Mouse (Mus musculus): ENCODE measurements at regions not wholly inside any gene's neighbourhood (a gene's known extent, or its start where the extent isn't known, plus 50 kb on each side); places are given as distances from the start of the nearest gene placed in this dataset.

GRCm38 (mm10) chr17:84877176-84877863 is 79.2 kb upstream of the Ppm1b start:
- DNase-seq (ENCODE audit: low spot score) (no peak), ATAC-seq (ENCODE audit: insufficient read depth, low read depth) (no peak)
- no peaks in the 10 kb centered on the region for H3K27me3 ChIP-seq (ENCODE audit: control insufficient read depth, insufficient read depth, low read length)
- H3K4me1 ChIP-seq (ENCODE audit: control insufficient read depth, insufficient read depth): peaks cover 4% of the 10 kb centered on the region; the same call in 1 of the 2 replicates
- TF ChIP-seq EP300 (IDR thresholded peaks at IDR 0.05; ENCODE audit: low read depth) (no peak), CTCF (IDR thresholded peaks at IDR 0.05; ENCODE audit: low read depth) (no peak)
- no peaks in the 10 kb centered on the region for H3K36me3 ChIP-seq (replicated peaks; ENCODE audit: control insufficient read depth, insufficient read depth, low read length)
- H3K4me2 ChIP-seq (ENCODE audit: low read depth, low read length): no peak overlapping the region
- H3K9me3 ChIP-seq (replicated peaks; ENCODE audit: control insufficient read depth, low read length): no peaks in the 10 kb centered on the region
- no peak overlapping the region for H3K27ac ChIP-seq (ENCODE audit: low read depth)
- 67% methylated on average over 14 of the region's 14 CpGs for WGBS
- H3K9ac ChIP-seq (replicated peaks; ENCODE audit: low read depth, low read length): no peak overlapping the region
- H3K4me3 ChIP-seq (ENCODE audit: low read depth, low read length): no peak overlapping the region

GRCm38 (mm10) chr17:84877864-84878224 is 78.7 kb upstream of the Ppm1b start:
- Histone ChIP-seq H3K9ac (replicated peaks; ENCODE audit: low read depth, low read length) (no peak overlapping the region), H3K4me2 (ENCODE audit: low read depth, low read length) (peak overlapping the region; percentile 55), H3K36me3 (replicated peaks; ENCODE audit: control insufficient read depth, insufficient read depth, low read length) (no peaks in the 10 kb centered on the region), H3K27ac (ENCODE audit: low read depth) (no peak overlapping the region), H3K27me3 (ENCODE audit: control insufficient read depth, insufficient read depth, low read length) (no peaks in the 10 kb centered on the region), H3K4me3 (ENCODE audit: low read depth, low read length) (peak overlapping the region; percentile 34), H3K4me1 (ENCODE audit: control insufficient read depth, insufficient read depth) (peaks cover 4% of the 10 kb centered on the region; the same call in 1 of the 2 replicates), H3K9me3 (replicated peaks; ENCODE audit: control insufficient read depth, low read length) (no peaks in the 10 kb centered on the region)
- TF ChIP-seq CTCF (IDR thresholded peaks at IDR 0.05; ENCODE audit: low read depth) (peak; percentile 95), EP300 (IDR thresholded peaks at IDR 0.05; ENCODE audit: low read depth) (no peak)
- peak; percentile 62 for ATAC-seq (ENCODE audit: insufficient read depth, low read depth)
- DNase-seq (ENCODE audit: low spot score): peak; percentile 77
- WGBS: 9% methylated on average over 10 of the region's 10 CpGs

GRCm38 (mm10) chr17:84878316-84878715 is 78.2 kb upstream of the Ppm1b start:
- Histone ChIP-seq H3K4me3 (ENCODE audit: low read depth, low read length) (peak overlapping the region; percentile 34; the same call in 1 of the 2 replicates), H3K4me1 (ENCODE audit: control insufficient read depth, insufficient read depth) (peaks cover 4% of the 10 kb centered on the region; the same call in 1 of the 2 replicates), H3K27me3 (ENCODE audit: control insufficient read depth, insufficient read depth, low read length) (no peaks in the 10 kb centered on the region), H3K27ac (ENCODE audit: low read depth) (no peak overlapping the region), H3K9me3 (replicated peaks; ENCODE audit: control insufficient read depth, low read length) (no peaks in the 10 kb centered on the region), H3K36me3 (replicated peaks; ENCODE audit: control insufficient read depth, insufficient read depth, low read length) (no peaks in the 10 kb centered on the region), H3K9ac (replicated peaks; ENCODE audit: low read depth, low read length) (no peak overlapping the region), H3K4me2 (ENCODE audit: low read depth, low read length) (peak overlapping the region; percentile 55)
- ATAC-seq (ENCODE audit: insufficient read depth, low read depth) (no peak), DNase-seq (ENCODE audit: low spot score) (no peak)
- TF ChIP-seq EP300 (IDR thresholded peaks at IDR 0.05; ENCODE audit: low read depth) (no peak), CTCF (IDR thresholded peaks at IDR 0.05; ENCODE audit: low read depth) (no peak)
- 81% methylated on average over 5 of the region's 5 CpGs for WGBS

- WGBS: 83% methylated on average over 10 of the region's 10 CpGs
- Histone ChIP-seq H3K27me3 (ENCODE audit: control insufficient read depth, insufficient read depth, low read length) (no peaks in the 10 kb centered on the region), H3K9me3 (replicated peaks; ENCODE audit: control insufficient read depth, low read length) (no peaks in the 10 kb centered on the region), H3K36me3 (replicated peaks; ENCODE audit: control insufficient read depth, insufficient read depth, low read length) (no peaks in the 10 kb centered on the region), H3K9ac (replicated peaks; ENCODE audit: low read depth, low read length) (no peak overlapping the region), H3K4me1 (ENCODE audit: control insufficient read depth, insufficient read depth) (peaks cover 4% of the 10 kb centered on the region; the same call in 1 of the 2 replicates), H3K4me3 (ENCODE audit: low read depth, low read length) (no peak overlapping the region), H3K4me2 (ENCODE audit: low read depth, low read length) (no peak overlapping the region), H3K27ac (ENCODE audit: low read depth) (no peak overlapping the region)
- ATAC-seq (ENCODE audit: insufficient read depth, low read depth) (no peak), DNase-seq (ENCODE audit: low spot score) (no peak)
- TF ChIP-seq EP300 (IDR thresholded peaks at IDR 0.05; ENCODE audit: low read depth) (no peak), CTCF (IDR thresholded peaks at IDR 0.05; ENCODE audit: low read depth) (no peak)
Observed at GRCm38 (mm10) chr17:84879146-84879545, 77.4 kb upstream of the Ppm1b start.

- no peak overlapping the region for H3K4me3 ChIP-seq (ENCODE audit: low read depth, low read length)
- TF ChIP-seq EP300 (IDR thresholded peaks at IDR 0.05; ENCODE audit: low read depth) (no peak), CTCF (IDR thresholded peaks at IDR 0.05; ENCODE audit: low read depth) (no peak)
- no peaks in the 10 kb centered on the region for H3K36me3 ChIP-seq (replicated peaks; ENCODE audit: control insufficient read depth, insufficient read depth, low read length)
- ATAC-seq (ENCODE audit: insufficient read depth, low read depth): no peak
- no peak overlapping the region for H3K4me2 ChIP-seq (ENCODE audit: low read depth, low read length)
- H3K27me3 ChIP-seq (ENCODE audit: control insufficient read depth, insufficient read depth, low read length): no peaks in the 10 kb centered on the region
- WGBS: 85% methylated on average over 2 of the region's 2 CpGs
- H3K4me1 ChIP-seq (ENCODE audit: control insufficient read depth, insufficient read depth): peaks cover 4% of the 10 kb centered on the region; the same call in 1 of the 2 replicates
- no peak for DNase-seq (ENCODE audit: low spot score)
- H3K9ac ChIP-seq (replicated peaks; ENCODE audit: low read depth, low read length): no peak overlapping the region
- H3K27ac ChIP-seq (ENCODE audit: low read depth): no peak overlapping the region
- H3K9me3 ChIP-seq (replicated peaks; ENCODE audit: control insufficient read depth, low read length): no peaks in the 10 kb centered on the region
Observed at GRCm38 (mm10) chr17:84880946-84881345, 75.6 kb upstream of the Ppm1b start.

GRCm38 (mm10) chr17:84888525-84888924 is 68.0 kb upstream of the Ppm1b start:
- Histone ChIP-seq H3K27me3 (ENCODE audit: control insufficient read depth, insufficient read depth, low read length) (no peaks in the 10 kb centered on the region), H3K27ac (ENCODE audit: low read depth) (no peak overlapping the region), H3K4me2 (ENCODE audit: low read depth, low read length) (no peak overlapping the region), H3K4me1 (ENCODE audit: control insufficient read depth, insufficient read depth) (peaks cover 8% of the 10 kb centered on the region; the same call in 1 of the 2 replicates), H3K9ac (replicated peaks; ENCODE audit: low read depth, low read length) (no peak overlapping the region), H3K9me3 (replicated peaks; ENCODE audit: control insufficient read depth, low read length) (no peaks in the 10 kb centered on the region), H3K36me3 (replicated peaks; ENCODE audit: control insufficient read depth, insufficient read depth, low read length) (no peaks in the 10 kb centered on the region), H3K4me3 (ENCODE audit: low read depth, low read length) (no peak overlapping the region)
- WGBS: 85% methylated on average over 5 of the region's 5 CpGs
- ATAC-seq (ENCODE audit: insufficient read depth, low read depth) (no peak), DNase-seq (ENCODE audit: low spot score) (no peak)
- TF ChIP-seq CTCF (IDR thresholded peaks at IDR 0.05; ENCODE audit: low read depth): no peak
- TF ChIP-seq EP300 (IDR thresholded peaks at IDR 0.05; ENCODE audit: low read depth): no peak

Measured in heart, postnatal 0 days (tissue).